Mouse (Mus musculus) bone marrow, adult 2 months (tissue): ENCODE measurements around the gene Ap2a2. TPM values are rescaled to one million over a fixed set of nuclear protein-coding genes. Genes with fewer than 3 reads are reported as not detected.
"Not testable (repeated sequence)": the region's sequence is repeated elsewhere in the genome, so short reads cannot be mapped to it uniquely, and the experiment has no call there.

ENCODE experiments used
- H3K27ac ChIP-seq: fragments of 200-500 bp; 2 replicates; pipeline ENCODE4 v1.5.1; 2012; ENCODE audit warnings: low read depth, mild to moderate bottlenecking, control low read depth, inconsistent platforms, low read length; ENCODE audit not compliant: control insufficient read depth, poor library complexity, insufficient read depth
- H3K4me1 ChIP-seq: fragments of 200-500 bp; 2 replicates; pipeline ENCODE4 v1.6.1; 2011; ENCODE audit warnings: low read length; ENCODE audit not compliant: control insufficient read depth, insufficient read depth
- H3K4me3 ChIP-seq: fragments of 200-500 bp; replicated peaks from 2 replicates; pipeline ENCODE3; 2011; ENCODE audit warnings: mild to moderate bottlenecking, low read depth, low read length, control low read depth; ENCODE audit not compliant: control insufficient read depth
- CTCF ChIP-seq: fragments of 200-500 bp; IDR thresholded peaks from 2 replicates; pipeline ENCODE4 v1.5.1; 2011; ENCODE audit warnings: low read length, control low read depth; ENCODE audit not compliant: control insufficient read depth, insufficient read depth
- POLR2A ChIP-seq: fragments of 200-500 bp; IDR thresholded peaks from 2 replicates; pipeline ENCODE4 v1.6.1; 2011; ENCODE audit warnings: low read depth, mild to moderate bottlenecking, control low read depth, low read length, borderline replicate concordance; ENCODE audit not compliant: control insufficient read depth
- WGBS: fragments of 180-500 bp; shearing (Covaris S2); methylation state at CpG from one replicate; pipeline ENCODE4 v1.1.7; 2018; 5-methylcytosine and 5-hydroxymethylcytosine counted together
- polyA plus RNA-seq: library from polyadenylated mRNA; stranded (reverse); fragments of >200 nt; gene quantifications from 2 replicates; pipeline ENCODE4 v1.2.4, GENCODE M21; 2011; ENCODE audit warnings: low replicate concordance; ENCODE audit not compliant: missing spikeins, insufficient read depth, insufficient read length

Ap2a2 gene
- polyA plus RNA-seq, 1 experiment: 59.9 TPM

- H3K4me1 ChIP-seq: peaks cover 9% of the 10 kb centered on the region
- 82% methylated on average over 1 of the region's 1 CpGs for WGBS
- TF ChIP-seq POLR2A (no peak), CTCF (no peak)
- H3K27ac ChIP-seq: no peak overlapping the region
- no peak overlapping the region for H3K4me3 ChIP-seq
Observed at GRCm38 (mm10) chr7:141578511-141578910, 16.5 kb downstream of the Ap2a2 start.

DNA sequence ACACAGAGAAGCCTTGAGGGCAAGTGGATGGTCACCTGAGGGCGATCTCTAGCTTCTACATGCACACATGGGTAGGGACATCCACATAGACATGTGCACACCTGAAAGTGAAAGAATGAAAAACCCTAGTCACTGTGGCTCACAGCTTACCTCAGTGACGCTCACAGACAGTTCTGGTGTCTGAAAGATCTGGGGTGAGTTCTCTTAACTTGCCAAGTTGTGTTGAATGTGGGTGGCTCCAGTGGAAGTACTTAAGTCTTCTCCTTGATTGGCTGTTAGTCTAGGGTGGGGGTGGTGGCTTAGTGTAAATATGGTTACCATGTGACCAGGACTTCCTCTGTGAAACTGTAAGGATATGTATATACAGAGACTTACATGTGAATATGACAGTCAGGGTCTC is 17.0 kb downstream of the Ap2a2 start:
- no peak overlapping the region for H3K4me3 ChIP-seq
- WGBS: 55% methylated on average over 2 of the region's 2 CpGs
- TF ChIP-seq POLR2A (no peak), CTCF (no peak)
- peaks cover 9% of the 10 kb centered on the region for H3K4me1 ChIP-seq
- H3K27ac ChIP-seq: peak overlapping the region; percentile 24; the same call in 1 of the 2 replicates

- 91% methylated on average over 7 of the region's 7 CpGs for WGBS
- H3K27ac ChIP-seq: no peak overlapping the region
- H3K4me3 ChIP-seq: no peak overlapping the region
- TF ChIP-seq POLR2A (no peak), CTCF (no peak)
- peaks cover 10% of the 10 kb centered on the region for H3K4me1 ChIP-seq
Observed at GRCm38 (mm10) chr7:141581323-141581722, 19.4 kb downstream of the Ap2a2 start.

- Histone ChIP-seq H3K4me1 (peaks cover 2% of the 10 kb centered on the region; the same call in 1 of the 2 replicates), H3K27ac (no peak overlapping the region), H3K4me3 (no peak overlapping the region)
- TF ChIP-seq POLR2A: no peak
- TF ChIP-seq CTCF: peak; percentile 42; the same call in 1 of the 2 replicates
- 74% methylated on average over 5 of the region's 5 CpGs for WGBS
Observed at GRCm38 (mm10) chr7:141584048-141584841, 22.3 kb downstream of the Ap2a2 start.

- 67% methylated on average over 4 of the region's 4 CpGs for WGBS
- no peak for TF ChIP-seq CTCF
- no peak for TF ChIP-seq POLR2A
- H3K27ac ChIP-seq: no peak overlapping the region; the same call in 1 of the 2 replicates
- peaks cover 2% of the 10 kb centered on the region; the same call in 1 of the 2 replicates for H3K4me1 ChIP-seq
- no peak overlapping the region for H3K4me3 ChIP-seq
Observed at GRCm38 (mm10) chr7:141585288-141585687, 23.3 kb downstream of the Ap2a2 start.

DNA sequence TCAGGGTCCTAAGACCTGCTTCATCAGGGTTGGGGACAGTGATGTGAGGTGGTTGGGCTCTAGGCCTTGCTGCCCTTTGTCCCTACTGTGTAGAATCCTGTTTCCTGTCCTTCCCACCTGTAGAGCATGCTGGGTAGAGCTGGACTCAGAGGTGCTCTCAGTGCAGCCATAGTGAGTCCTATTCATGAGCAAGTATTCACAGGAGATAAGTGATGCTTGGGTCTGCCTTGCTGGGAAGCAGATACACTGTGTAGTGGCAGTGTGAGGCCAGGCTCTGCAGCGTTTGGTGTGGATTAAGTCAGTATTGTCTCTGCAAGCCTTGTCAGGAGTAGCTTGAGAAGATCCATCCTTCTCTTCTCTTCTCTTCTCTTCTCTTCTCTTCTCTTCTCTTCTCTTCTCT is 23.9 kb downstream of the Ap2a2 start:
- Histone ChIP-seq H3K4me3 (no peak overlapping the region), H3K4me1 (peaks cover 2% of the 10 kb centered on the region; the same call in 1 of the 2 replicates), H3K27ac (peak overlapping the region; percentile 73)
- TF ChIP-seq POLR2A (no peak), CTCF (no peak)
- WGBS: 79% methylated on average over 1 of the region's 1 CpGs

DNA sequence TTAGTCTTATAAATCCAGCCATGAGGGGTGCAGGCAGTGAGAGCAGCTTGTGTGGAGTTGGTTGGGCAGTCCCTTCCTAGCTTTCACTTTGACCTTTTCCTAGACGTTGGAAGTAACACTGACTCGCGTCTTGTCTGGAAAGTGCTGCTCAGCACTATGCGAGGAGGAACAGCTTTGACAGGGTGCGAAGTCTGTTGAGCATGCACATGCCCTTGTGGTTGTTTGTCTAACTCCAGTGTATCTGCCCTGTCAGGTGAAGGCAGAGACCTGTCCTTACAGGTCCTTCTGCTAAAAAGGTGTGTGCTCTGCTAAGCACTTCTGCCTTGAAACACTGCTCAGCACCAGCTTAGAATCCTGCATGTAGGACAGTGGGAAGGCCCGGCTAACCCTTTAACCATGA is 26.9 kb downstream of the Ap2a2 start:
- WGBS: 92% methylated on average over 6 of the region's 6 CpGs
- Histone ChIP-seq H3K4me3 (no peak overlapping the region), H3K4me1 (peaks cover 2% of the 10 kb centered on the region; the same call in 1 of the 2 replicates), H3K27ac (no peak overlapping the region)
- TF ChIP-seq POLR2A (no peak), CTCF (no peak)

GRCm38 (mm10) chr7:141590249-141590648 is 28.3 kb downstream of the Ap2a2 start:
- not testable (repeated sequence) for H3K4me1 ChIP-seq, H3K27ac ChIP-seq, H3K4me3 ChIP-seq
- 95% methylated on average over 6 of the region's 7 CpGs for WGBS
